Mouse (Mus musculus) forebrain, postnatal 0 days (tissue): Measurements from ENCODE around the gene Klhl26. TPM values are rescaled to one million over a fixed set of nuclear protein-coding genes. Genes with fewer than 3 reads are reported as not detected.
A peak's percentile ranks its signal among the peaks of the same experiment; 100 is the strongest.

ENCODE experiments used
- ATAC-seq: fragments of 200-750 bp; cut with Nextera tagmentation; 2 replicates; pipeline ENCODE4 v1.8.0; 2017; ENCODE audit warnings: mild to moderate bottlenecking, moderate library complexity
- DNase-seq: peaks from one replicate; pipeline ENCODE4 v3.0.0-alpha.2; 2015
- H3K27ac ChIP-seq: fragments of 300-500 bp; sonication (generic); 2 replicates; pipeline ENCODE4 v1.5.1; 2014; ENCODE audit warnings: low read depth, mild to moderate bottlenecking, antibody characterized with exemption, low read length, moderate library complexity, mixed read lengths
- H3K27me3 ChIP-seq: fragments of 300-500 bp; sonication (generic); 2 replicates; pipeline ENCODE4 v1.6.1; 2014; ENCODE audit warnings: mild to moderate bottlenecking, low read length, mixed read lengths; ENCODE audit not compliant: insufficient read depth
- H3K36me3 ChIP-seq: fragments of 300-500 bp; sonication (generic); 2 replicates; pipeline ENCODE4 v1.6.1; 2014; ENCODE audit warnings: mild to moderate bottlenecking, moderate library complexity; ENCODE audit not compliant: insufficient read depth
- H3K4me1 ChIP-seq: fragments of 300-500 bp; sonication (generic); 2 replicates; pipeline ENCODE4 v1.6.1; 2014; ENCODE audit warnings: antibody characterized with exemption; ENCODE audit not compliant: insufficient read depth
- H3K4me2 ChIP-seq: fragments of 300-500 bp; sonication (generic); 2 replicates; pipeline ENCODE4 v1.6.1; 2014; ENCODE audit warnings: low read depth, mild to moderate bottlenecking, moderate library complexity
- H3K4me3 ChIP-seq: fragments of 300-500 bp; sonication (generic); 2 replicates; pipeline ENCODE4 v1.5.1; 2014; ENCODE audit warnings: low read depth, low read length, mixed read lengths
- H3K9ac ChIP-seq: fragments of 300-500 bp; sonication (generic); 2 replicates; pipeline ENCODE4 v1.6.1; 2014; ENCODE audit warnings: mild to moderate bottlenecking
- H3K9me3 ChIP-seq: fragments of 300-500 bp; sonication (generic); 2 replicates; pipeline ENCODE4 v1.6.1; 2016; ENCODE audit warnings: low read length
- CTCF ChIP-seq: sonication (generic); IDR thresholded peaks from 2 replicates; pipeline ENCODE4 v1.5.1; 2016; ENCODE audit warnings: antibody characterized with exemption, control low read depth, low read depth
- WGBS: fragments of 180-500 bp; shearing (Covaris S2); extraction: QIAGEN DNeasy Blood & Tissue Kit; methylation state at CpG from one replicate; pipeline ENCODE4 v1.1.7; 2014; 5-methylcytosine and 5-hydroxymethylcytosine counted together
- polyA plus RNA-seq: library from polyadenylated mRNA; unstranded; fragments of >200 nt; fragmentation: Nextera tagmentation; extraction: Ambion mirVana; gene quantifications from 2 replicates; pipeline ENCODE4 v1.2.1, GENCODE M21; 2015
- total RNA-seq: library from RNA; depleted of rRNA; stranded (reverse); fragments of >200 nt; gene quantifications from 2 replicates; pipeline ENCODE4 v1.2.3, GENCODE M21; 2014

The Klhl26 gene
- total and polyA plus RNA-seq, 2 experiments from 2014 or later = 34.8 to 35.3 TPM

- H3K27ac ChIP-seq = no peak overlapping the region
- WGBS = 90% methylated on average over 5 of the region's 5 CpGs
- no peaks in the 10 kb centered on the region for H3K27me3 ChIP-seq
- H3K4me2 ChIP-seq = no peak overlapping the region
- no peak for TF ChIP-seq CTCF
- no peak overlapping the region for H3K9ac ChIP-seq
- ATAC-seq (no peak), DNase-seq (no peak)
- no peaks in the 10 kb centered on the region for H3K36me3 ChIP-seq
- no peaks in the 10 kb centered on the region for H3K4me1 ChIP-seq
- H3K9me3 ChIP-seq = no peaks in the 10 kb centered on the region
- H3K4me3 ChIP-seq = no peak overlapping the region
Observed at GRCm38 (mm10) chr8:70460199-70460598, 16.6 kb downstream of the Klhl26 start.

GRCm38 (mm10) chr8:70459636-70460035 lies 17.1 kb downstream of the Klhl26 start:
- Histone ChIP-seq H3K4me2 (no peak overlapping the region), H3K9me3 (no peaks in the 10 kb centered on the region), H3K36me3 (no peaks in the 10 kb centered on the region), H3K4me3 (no peak overlapping the region), H3K4me1 (no peaks in the 10 kb centered on the region), H3K27ac (no peak overlapping the region), H3K9ac (no peak overlapping the region), H3K27me3 (no peaks in the 10 kb centered on the region)
- no peak for DNase-seq
- ATAC-seq = no peak
- 93% methylated on average over 2 of the region's 2 CpGs for WGBS
- TF ChIP-seq CTCF = 0 out of 2 replicates have a peak, but pooled peaks have one; percentile 18

GRCm38 (mm10) chr8:70458462-70458861 lies 18.3 kb downstream of the Klhl26 start:
- no peak for DNase-seq
- no peaks in the 10 kb centered on the region for H3K36me3 ChIP-seq
- H3K4me1 ChIP-seq = no peaks in the 10 kb centered on the region
- H3K4me2 ChIP-seq = no peak overlapping the region
- H3K4me3 ChIP-seq = no peak overlapping the region
- no peaks in the 10 kb centered on the region for H3K9me3 ChIP-seq
- H3K9ac ChIP-seq = no peak overlapping the region
- no peak for ATAC-seq
- no peak overlapping the region for H3K27ac ChIP-seq
- no peaks in the 10 kb centered on the region for H3K27me3 ChIP-seq
- TF ChIP-seq CTCF = no peak
- 87% methylated on average over 3 of the region's 3 CpGs for WGBS

- H3K27me3 ChIP-seq = no peaks in the 10 kb centered on the region
- H3K4me1 ChIP-seq = no peaks in the 10 kb centered on the region
Observed at GRCm38 (mm10) chr8:70457882-70458281, 18.9 kb downstream of the Klhl26 start.

GRCm38 (mm10) chr8:70456996-70457395 lies 19.8 kb downstream of the Klhl26 start:
- Histone ChIP-seq H3K9ac (no peak overlapping the region), H3K4me2 (no peak overlapping the region), H3K27ac (no peak overlapping the region), H3K4me1 (no peaks in the 10 kb centered on the region), H3K36me3 (0 out of 2 replicates have a peak, but pooled peaks cover 5% of the 10 kb centered on the region), H3K27me3 (no peaks in the 10 kb centered on the region), H3K4me3 (no peak overlapping the region), H3K9me3 (no peaks in the 10 kb centered on the region)
- 92% methylated on average over 1 of the region's 1 CpGs for WGBS
- DNase-seq (no peak), ATAC-seq (no peak)
- TF ChIP-seq CTCF = no peak

More at GRCm38 (mm10) chr8:70457882-70458281, 18.9 kb downstream of the Klhl26 start:
- ATAC-seq = no peak
- TF ChIP-seq CTCF = no peak
- no peak overlapping the region for H3K9ac ChIP-seq
- 89% methylated on average over 6 of the region's 6 CpGs for WGBS
- H3K4me2 ChIP-seq = no peak overlapping the region
- H3K9me3 ChIP-seq = no peaks in the 10 kb centered on the region
- no peak for DNase-seq
- no peak overlapping the region for H3K4me3 ChIP-seq
- no peak overlapping the region for H3K27ac ChIP-seq
- no peaks in the 10 kb centered on the region for H3K36me3 ChIP-seq

GRCm38 (mm10) chr8:70453852-70454251 lies 22.9 kb downstream of the Klhl26 start:
- 90% methylated on average over 5 of the region's 5 CpGs for WGBS
- no peak overlapping the region for H3K27ac ChIP-seq
- peaks cover 22% of the 10 kb centered on the region; the same call in 1 of the 2 replicates for H3K36me3 ChIP-seq
- no peak overlapping the region for H3K9ac ChIP-seq
- H3K4me1 ChIP-seq = no peaks in the 10 kb centered on the region
- ATAC-seq (no peak), DNase-seq (no peak)
- no peak overlapping the region for H3K4me2 ChIP-seq
- no peaks in the 10 kb centered on the region for H3K9me3 ChIP-seq
- TF ChIP-seq CTCF = no peak
- no peaks in the 10 kb centered on the region for H3K27me3 ChIP-seq
- no peak overlapping the region for H3K4me3 ChIP-seq

- DNase-seq (no peak), ATAC-seq (0 out of 2 replicates have a peak, but pooled peaks have one; percentile 17)
- Histone ChIP-seq H3K4me3 (no peak overlapping the region), H3K36me3 (peaks cover 22% of the 10 kb centered on the region; the same call in 1 of the 2 replicates), H3K27ac (no peak overlapping the region), H3K4me1 (no peaks in the 10 kb centered on the region), H3K27me3 (no peaks in the 10 kb centered on the region), H3K9ac (no peak overlapping the region), H3K9me3 (no peaks in the 10 kb centered on the region), H3K4me2 (no peak overlapping the region)
- TF ChIP-seq CTCF = peak; percentile 33; the same call in 1 of the 2 replicates
- 68% methylated on average over 52 of the region's 52 CpGs for WGBS
Observed at GRCm38 (mm10) chr8:70452196-70452966, 24.4 kb downstream of the Klhl26 start.
